Mouse (Mus musculus) CH12F3 (cell line): ENCODE results near the gene Olfr433.
"Not testable (repeated sequence)": the region's sequence is repeated elsewhere in the genome, so short reads cannot be mapped to it uniquely, and the experiment has no call there.

Experiments
- in situ Hi-C: fragments of 300-500 bp; cut with MboI; formaldehyde crosslinking; loops from 2 replicates; pipeline ENCODE4 v1.14.3; 2020; ENCODE audit warnings: low sequenced_read_pairs

Gene Olfr433

DNA sequence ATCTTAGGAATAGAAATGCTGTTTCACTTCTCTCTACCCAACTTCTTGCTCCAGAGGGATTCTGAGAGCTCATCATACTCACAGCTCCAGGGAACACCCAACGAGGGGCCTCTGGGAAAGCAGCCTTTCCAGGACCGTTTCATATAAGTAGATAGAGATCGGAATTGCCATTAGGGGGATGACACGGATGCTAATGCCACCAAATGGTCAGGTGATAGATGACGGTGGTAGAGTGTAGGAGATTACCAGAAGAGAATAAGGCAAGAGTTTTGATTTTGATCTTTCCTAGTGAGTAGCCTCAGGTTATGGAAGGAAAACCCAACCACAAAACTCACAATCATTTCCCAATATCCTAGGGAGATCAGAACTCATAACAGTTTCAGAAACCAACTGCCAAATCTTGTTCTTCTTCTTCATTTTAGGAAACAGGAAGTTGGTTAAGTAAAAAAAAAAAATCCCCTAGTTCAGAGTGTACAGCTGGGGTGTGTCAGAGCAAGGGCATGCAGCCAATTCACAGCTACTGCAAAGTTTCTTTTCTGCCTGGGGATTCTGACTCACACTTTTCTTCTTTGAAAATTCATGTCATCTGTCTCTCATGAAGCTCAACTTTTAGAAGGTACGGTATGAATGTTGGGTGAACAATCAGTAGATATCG, at the start of gene Olfr433:
Gene Olfr433 (plus strand): TSS at position 183 of the 655 bp plus-strand sequence.
- in situ Hi-C loops, result no loop called here

DNA sequence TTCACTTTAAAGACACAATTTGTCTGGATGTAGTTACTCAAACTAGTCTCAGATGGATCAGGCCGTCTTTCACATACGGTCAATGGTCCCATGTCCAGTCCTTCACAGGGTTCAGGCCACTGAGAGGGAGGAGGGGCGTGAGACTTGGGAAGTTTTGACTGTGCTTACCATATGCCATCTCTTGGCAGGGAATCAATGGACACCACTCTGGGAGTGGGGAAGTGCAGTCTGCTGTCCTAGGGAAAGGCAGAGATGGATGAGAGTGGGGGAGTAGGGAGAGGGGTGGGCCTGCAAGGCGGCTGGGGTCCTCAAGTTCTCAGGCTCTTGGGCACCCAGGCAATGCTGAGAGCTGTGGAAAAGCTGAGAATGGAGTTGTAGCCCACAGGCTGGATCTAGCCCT, 45.5 kb upstream of the Olfr433 start:
- in situ Hi-C loops, result no loop called here

DNA sequence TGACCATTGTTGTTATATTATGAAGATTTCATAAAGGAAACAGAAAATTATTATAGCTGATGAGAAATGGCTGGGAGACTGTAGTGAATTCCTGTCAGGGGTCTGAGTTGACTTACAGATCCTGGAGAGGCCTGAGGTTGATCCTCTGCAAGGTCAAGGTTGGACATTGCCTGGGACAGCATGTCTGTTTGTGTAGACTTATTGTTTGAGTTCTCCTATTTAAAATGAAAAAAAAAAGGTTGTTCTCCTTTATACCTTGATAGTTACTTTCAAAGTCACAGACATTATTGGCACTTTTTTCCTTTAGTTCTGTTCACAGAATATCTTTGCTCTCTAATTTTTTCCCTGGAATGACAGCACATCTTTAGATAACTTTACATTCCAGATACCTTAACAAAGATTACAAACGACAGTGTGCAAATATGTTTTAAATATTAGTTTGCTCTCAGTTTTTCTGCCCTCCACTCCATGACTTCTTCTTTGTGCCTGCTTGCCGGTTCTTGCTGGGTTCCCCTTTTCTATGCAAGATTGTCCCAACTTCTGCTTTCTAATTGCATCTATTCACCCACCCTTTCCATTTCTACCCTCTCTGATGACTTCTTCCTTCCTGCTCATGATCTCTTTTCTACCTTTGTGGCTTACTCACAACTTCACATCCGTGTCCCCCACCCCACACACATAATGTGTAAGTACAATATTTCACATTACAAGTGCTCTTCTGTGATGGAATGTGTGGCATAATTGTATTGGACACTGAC, 36.0 kb upstream of the Olfr433 start:
- in situ Hi-C loops, result not testable (repeated sequence)

DNA sequence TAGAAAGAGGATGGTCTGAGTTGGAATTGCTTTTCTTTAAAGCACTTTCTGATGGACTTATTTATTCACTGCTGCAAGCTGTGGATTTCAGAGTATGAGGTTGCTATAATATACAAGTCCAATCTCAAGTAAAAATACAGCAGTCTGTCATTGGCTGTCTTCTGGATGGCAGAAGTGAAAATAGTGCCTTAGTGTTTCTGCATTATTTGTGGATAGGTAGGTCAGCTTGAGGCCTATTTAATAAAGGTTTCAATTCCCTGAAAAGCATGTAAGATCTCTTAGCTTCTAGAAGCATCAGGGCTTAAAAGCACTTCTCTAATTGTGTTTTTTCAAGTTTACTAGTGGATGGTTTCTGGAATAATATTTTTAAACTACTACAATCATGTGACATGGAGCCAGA, 33.5 kb upstream of the Olfr433 start:
- in situ Hi-C loops, result not testable (repeated sequence)

DNA sequence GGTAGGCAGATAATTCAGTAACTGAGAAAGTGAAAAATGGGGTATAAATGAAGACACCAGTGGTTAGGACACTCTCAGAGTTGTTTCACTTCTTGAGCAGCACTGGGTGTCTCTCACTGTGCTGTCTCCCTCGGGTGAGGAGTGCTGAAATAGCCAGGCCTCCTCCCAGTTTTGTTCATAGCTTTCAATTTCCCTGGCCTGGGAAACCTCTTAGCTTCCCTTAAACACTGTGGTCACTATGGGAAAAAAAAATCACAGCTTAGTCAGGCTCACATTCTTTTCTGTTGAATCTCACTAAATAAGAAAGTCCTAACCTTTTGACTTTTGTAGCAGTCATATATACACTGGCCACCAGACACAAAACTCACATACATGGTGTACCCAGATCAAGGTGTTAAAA, 8.8 kb upstream of the Olfr433 start, which contains the start of gene Ifi205:
Gene Ifi205 (minus strand): TSS at position 113 of the 400 bp plus-strand sequence.
- in situ Hi-C loops, result no loop called here

DNA sequence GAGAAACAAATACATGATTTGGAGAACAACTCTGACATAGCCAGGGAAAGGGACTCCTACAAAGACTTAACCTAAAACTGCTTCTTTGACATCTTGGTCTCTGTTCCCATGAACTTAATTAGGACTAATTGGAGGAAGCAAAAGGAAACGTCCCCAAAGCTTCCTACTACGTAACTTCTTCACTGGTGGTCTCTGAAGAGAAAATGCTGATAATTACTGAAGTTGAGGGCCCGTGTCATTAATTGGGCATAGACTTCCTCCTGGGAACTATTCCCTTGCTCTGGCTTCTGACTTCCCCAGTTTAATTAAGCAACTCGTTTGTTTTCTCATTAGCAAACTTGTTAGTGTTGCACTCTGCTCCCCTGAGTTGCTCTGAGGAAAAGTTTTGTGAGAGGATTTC, 4.7 kb upstream of the Olfr433 start:
- in situ Hi-C loops, result no loop called here

DNA sequence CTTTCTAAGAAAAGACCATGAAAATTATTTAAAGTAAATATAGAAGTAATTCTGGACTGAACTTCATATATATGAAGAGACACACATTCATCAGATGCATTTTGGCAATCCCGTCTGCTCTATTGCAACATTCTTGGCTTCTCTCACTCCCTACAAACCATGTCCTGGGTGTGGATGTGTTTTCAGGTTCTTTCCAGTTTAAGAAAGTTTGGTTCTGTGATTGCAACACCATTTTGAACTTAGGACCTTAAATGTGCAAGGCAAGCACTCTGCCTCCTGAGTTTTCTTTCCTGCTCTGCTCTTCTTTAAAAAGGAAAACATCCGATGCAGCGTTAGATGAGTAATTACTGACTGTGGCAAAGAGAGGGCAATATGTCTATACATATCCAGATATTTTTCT, 2.0 kb upstream of the Olfr433 start:
- in situ Hi-C loops, result no loop called here

DNA sequence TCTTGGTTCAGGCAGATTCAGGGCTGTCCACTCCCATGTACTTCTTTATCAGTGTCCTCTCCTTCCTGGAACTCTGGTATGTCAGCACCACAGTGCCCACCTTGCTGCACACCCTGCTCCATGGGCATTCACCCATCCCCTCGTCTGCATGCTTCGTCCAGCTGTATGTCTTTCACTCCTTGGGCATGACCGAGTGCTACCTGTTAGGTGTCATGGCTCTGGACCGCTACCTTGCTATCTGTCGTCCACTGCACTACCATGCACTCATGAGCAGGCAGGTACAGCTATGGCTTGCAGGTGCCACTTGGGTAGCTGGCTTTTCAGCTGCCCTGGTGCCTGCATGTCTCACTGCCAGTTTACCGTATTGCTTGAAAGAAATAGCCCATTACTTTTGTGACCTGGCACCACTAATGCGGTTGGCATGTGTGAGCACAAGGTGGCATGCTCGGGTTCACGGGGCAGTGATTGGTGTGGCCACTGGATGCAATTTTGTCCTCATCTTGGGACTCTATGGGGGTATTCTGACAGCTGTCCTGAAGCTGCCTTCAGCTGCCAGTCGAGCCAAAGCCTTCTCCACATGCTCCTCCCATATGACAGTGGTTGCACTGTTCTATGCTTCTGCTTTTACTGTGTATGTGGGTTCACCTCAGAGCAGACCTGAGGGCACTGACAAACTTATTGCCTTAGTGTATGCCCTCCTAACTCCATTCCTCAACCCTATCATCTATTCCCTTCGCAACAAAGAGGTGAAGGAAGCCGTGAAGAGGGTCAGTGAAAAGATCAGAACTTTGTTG, 1.8 kb downstream of the Olfr433 start:
- in situ Hi-C loops, result not testable (repeated sequence)

DNA sequence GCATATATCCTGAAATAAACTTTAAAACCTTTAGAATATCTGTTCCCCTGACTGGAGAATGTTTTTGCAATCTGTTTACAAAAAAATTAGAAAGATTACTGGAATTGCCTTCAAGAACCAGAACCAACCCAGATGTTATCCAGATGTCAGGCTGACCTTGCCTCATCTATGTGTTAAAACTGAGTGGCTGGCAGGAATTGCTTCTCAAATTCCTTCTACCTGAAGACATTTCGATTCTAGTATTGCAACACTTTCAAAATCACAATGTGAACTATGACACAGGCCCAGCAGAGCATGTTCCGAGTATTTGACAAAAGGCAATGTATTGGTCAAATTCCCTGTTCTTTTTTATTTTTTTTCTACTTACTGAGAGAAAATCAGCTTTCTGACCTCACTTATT, 3.9 kb downstream of the Olfr433 start:
- in situ Hi-C loops, result no loop called here

DNA sequence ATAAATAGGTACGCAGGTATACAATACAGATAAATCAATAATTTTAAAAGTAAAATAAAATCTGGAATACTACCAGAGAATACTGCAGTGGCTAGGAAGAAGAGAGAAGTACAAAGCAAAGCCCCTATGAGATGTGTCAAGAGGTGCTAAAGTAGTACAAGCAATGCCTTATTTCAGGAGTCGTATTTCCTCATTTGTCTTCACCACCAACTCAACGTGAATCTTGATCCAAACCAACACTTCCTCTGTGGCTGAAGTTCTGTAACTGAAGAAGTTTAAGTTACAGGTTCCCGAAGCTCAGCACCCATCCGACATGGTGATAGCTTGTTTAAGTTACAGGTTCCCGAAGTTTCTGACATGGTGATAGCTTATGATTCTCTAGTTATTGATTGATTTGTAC, 7.7 kb downstream of the Olfr433 start:
- in situ Hi-C loops, result not testable (repeated sequence)

DNA sequence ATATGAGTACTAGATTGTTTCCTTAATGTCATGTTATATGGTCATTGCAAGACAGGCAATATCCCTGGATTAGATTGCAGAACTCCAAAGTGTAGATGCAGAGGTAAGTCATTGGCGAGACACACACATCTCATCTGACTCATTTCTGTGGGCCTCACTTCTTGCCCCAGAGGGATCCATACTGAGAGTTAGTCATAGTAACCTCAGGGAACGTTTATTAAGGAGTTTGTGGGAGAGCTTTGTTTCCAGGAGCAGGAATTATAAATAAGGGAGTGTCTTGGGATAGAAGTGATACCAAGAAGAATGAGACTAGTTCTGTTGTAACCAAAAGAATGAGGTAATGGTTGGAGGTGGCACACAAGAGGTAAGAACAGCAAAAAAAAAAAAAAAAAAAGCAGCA, 8.4 kb downstream of the Olfr433 start, which contains the start of gene Olfr432:
Gene Olfr432 (plus strand): TSS at position 313 of the 400 bp plus-strand sequence.
- in situ Hi-C loops, result no loop called here

DNA sequence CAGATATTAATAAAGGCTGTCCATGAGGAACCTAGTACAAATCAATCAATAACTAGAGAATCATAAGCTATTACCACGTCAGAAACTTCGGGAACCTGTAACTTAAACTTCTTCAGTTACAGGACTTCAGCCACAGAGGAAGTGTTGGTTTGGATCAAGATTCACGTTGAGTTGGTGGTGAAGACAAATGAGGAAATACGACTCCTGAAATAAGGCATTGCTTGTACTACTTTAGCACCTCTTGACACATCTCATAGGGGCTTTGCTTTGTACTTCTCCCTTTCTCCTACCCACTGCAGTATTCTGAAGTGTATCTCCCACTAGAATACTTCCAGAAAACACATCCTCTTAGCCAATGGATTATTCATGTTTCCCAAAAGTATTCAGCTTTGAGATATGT, 8.9 kb downstream of the Olfr433 start:
- in situ Hi-C loops, result not testable (repeated sequence)

DNA sequence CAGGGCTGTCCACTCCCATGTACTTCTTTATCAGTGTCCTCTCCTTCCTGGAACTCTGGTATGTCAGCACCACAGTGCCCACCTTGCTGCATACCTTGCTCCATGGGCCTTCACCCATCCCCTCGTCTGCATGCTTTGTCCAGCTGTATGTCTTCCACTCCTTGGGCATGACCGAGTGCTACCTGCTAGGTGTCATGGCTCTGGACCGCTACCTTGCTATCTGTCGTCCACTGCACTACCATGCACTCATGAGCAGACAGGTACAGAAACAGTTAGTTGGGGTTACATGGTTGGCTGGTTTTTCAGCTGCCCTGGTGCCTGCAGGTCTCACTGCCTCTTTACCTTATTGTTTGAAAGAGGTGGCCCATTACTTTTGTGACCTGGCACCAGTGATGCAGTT, 10.0 kb downstream of the Olfr433 start:
- in situ Hi-C loops, result no loop called here

DNA sequence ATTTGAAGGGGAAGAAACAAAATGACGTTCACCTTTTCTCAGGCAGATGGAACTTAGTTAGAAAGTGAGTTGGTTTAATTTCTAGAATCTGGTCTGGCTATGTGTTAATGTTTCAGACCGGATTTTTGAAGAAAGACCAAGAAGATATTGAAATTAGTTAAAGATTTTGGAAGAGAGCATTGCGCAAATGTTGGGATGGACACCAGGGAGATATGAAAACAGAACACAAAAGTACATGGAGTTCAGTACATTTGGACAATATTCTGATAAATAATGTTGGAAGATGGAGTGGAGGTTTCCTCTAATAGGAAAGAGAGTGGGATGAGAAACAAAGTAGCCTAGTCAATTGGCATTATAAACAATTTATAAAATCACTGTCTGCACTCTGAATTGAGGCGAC, 11.0 kb downstream of the Olfr433 start:
- in situ Hi-C loops, result no loop called here

DNA sequence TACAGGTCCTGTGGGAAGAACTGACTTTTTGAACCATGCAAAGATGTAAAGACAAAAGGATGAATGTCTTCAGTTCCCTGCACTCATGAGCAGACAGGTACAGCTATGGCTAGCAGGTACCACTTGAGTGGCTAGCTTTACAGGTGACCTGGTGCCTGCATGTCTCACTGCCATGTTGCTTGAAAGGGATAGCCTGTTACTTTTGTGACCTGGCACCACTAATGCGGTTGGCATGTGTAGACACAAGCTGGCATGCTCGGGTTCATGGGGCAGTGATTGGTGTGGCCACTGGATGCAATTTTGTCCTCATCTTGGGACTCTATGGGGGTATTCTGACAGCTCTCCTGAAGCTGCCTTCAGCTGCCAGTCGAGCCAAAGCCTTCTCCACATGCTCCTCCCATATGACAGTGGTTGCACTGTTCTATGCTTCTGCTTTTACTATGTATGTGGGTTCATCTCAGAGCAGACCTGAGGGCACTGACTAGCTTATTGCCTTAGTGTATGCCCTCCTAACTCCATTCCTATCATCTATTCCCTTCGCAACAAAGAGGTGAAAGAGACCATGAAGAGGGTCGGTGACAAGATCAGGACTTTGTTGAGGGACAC, 11.5 kb downstream of the Olfr433 start:
- in situ Hi-C loops, result no loop called here

DNA sequence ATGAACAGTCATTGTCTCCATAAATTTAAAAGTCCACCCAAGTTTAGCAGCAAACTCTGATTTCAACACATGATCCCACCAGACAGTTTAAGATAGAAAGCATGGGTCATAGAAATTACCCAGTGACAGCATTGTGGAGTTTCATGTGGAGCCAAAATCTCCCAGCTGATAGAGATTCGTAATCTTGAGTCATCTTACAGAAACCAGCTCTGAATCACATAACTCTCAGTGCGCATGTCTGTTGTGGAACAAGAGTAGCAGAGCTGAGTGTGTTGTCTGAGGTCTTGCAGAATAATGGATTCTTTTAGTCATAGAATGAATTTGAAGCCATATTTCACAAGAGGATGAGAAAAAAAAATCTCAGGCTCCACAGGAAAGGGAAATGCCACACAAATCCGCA, 12.5 kb downstream of the Olfr433 start:
- in situ Hi-C loops, result no loop called here

DNA sequence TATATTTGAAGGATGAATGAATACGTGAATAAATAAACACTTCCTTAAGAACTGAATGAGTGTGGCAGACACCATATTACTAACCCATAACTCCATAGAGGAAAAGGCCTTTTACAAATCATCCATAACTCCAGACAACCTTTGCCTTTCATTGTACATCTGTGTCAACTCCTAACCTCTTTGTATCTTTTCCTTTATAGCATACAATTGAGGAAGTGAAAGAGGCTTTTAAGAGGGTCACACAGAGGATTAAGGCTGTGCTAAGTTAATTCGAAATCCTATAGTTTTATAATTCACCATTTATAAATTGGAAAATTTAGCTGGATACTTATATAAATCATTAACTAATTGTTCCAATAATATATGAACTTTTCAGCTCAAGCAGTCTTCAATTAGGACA, 14.7 kb downstream of the Olfr433 start:
- in situ Hi-C loops, result no loop called here

DNA sequence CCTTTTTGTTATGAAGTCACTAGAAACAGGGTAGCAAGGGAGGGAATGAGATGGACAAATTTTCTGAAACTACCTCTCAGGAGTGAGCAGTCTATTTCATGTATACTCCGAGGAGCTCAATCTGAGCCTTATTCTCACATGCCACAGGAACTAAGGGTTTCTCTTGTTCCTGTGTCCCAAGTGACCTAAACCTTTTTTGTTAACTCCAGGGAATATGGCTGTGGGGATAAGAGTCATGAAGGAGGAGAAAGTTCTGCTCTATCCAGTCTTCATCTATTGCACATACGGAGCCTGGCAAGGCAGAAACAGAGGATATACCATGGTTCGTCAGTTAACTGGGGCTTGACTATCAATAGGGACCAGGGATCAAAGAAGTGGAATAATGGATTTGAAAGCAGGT, 25.8 kb downstream of the Olfr433 start, which contains the start of gene Olfr430:
Gene Olfr430 (plus strand): TSS at position 301 of the 400 bp plus-strand sequence.
- in situ Hi-C loops, result no loop called here

DNA sequence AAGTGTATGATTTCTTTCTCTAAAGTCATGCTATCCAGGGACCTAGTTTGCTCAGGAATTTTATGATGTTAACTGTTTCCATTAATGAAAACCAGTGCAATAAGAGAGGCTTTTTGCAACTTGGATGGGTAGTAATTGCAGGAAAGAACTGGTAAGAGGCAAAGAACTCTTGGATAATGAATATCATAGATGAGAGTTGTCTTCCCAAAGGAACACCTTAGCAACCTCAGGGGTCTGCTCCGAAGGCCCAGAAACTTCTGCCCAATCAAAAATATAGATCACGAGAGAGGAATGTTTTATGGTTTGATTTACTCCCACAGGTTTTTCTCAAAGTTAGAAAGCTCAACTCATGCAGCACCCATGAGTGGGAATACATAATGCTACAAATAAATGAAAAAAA, 43.5 kb downstream of the Olfr433 start, which contains the start of gene Olfr429:
Gene Olfr429 (plus strand): TSS at position 301 of the 400 bp plus-strand sequence.
- in situ Hi-C loops, result loop anchor here (25.0 kb wide), 2 partner anchors 222 to 622 kb away; no protein-coding TSS in a partner anchor
